Mouse (Mus musculus) limb, embryonic 12.5 days (tissue): ENCODE data around the gene Brpf3. TPM values are rescaled to one million over a fixed set of nuclear protein-coding genes. Genes with fewer than 3 reads are reported as not detected.
A peak's percentile ranks its signal among the peaks of the same experiment; 100 is the strongest.
"Not testable (repeated sequence)": the region's sequence is repeated elsewhere in the genome, so short reads cannot be mapped to it uniquely, and the experiment has no call there.

Source experiments
- ATAC-seq: fragments of 200-750 bp; cut with Nextera tagmentation; 2 replicates; pipeline ENCODE4 v1.8.0; 2017; ENCODE audit warnings: low read depth, moderate TSS enrichment; ENCODE audit not compliant: insufficient number of reproducible peaks, insufficient read depth, low FRiP score, low TSS enrichment
- H3K27ac ChIP-seq: fragments of 300-500 bp; sonication (generic); 2 replicates; pipeline ENCODE4 v1.5.1; 2016; ENCODE audit warnings: mild to moderate bottlenecking, moderate library complexity
- H3K27me3 ChIP-seq: fragments of 300-500 bp; sonication (generic); 2 replicates; pipeline ENCODE4 v1.6.1; 2016; ENCODE audit warnings: mild to moderate bottlenecking, moderate library complexity
- H3K36me3 ChIP-seq: fragments of 300-500 bp; sonication (generic); 2 replicates; pipeline ENCODE4 v1.6.1; 2016; ENCODE audit warnings: mild to moderate bottlenecking, moderate library complexity
- H3K4me1 ChIP-seq: fragments of 300-500 bp; sonication (generic); replicated peaks from 2 replicates; pipeline ENCODE4 v1.6.1; 2016
- H3K4me2 ChIP-seq: fragments of 300-500 bp; sonication (generic); 2 replicates; pipeline ENCODE4 v1.6.1; 2016; ENCODE audit warnings: mild to moderate bottlenecking, moderate library complexity
- H3K4me3 ChIP-seq: fragments of 300-500 bp; sonication (generic); replicated peaks from 2 replicates; pipeline ENCODE4 v1.5.1; 2016; ENCODE audit warnings: mild to moderate bottlenecking
- H3K9ac ChIP-seq: fragments of 300-500 bp; sonication (generic); replicated peaks from 2 replicates; pipeline ENCODE4 v1.6.1; 2016; ENCODE audit warnings: mild to moderate bottlenecking, moderate library complexity
- H3K9me3 ChIP-seq: fragments of 300-500 bp; sonication (generic); 2 replicates; pipeline ENCODE4 v1.6.1; 2016; ENCODE audit warnings: mild to moderate bottlenecking, moderate library complexity
- WGBS: fragments of 180-500 bp; shearing (Covaris S2); methylation state at CpG from one replicate; pipeline ENCODE4 v1.1.7; 2016; 5-methylcytosine and 5-hydroxymethylcytosine counted together
- polyA plus RNA-seq: library from polyadenylated mRNA; unstranded; fragments of >200 nt; fragmentation: Nextera tagmentation; extraction: Ambion mirVana; gene quantifications from 2 replicates; pipeline ENCODE4 v1.2.1, GENCODE M21; 2016

Gene Brpf3
- polyA plus RNA-seq, 1 experiment from 2014 or later, result 12.7 TPM

DNA sequence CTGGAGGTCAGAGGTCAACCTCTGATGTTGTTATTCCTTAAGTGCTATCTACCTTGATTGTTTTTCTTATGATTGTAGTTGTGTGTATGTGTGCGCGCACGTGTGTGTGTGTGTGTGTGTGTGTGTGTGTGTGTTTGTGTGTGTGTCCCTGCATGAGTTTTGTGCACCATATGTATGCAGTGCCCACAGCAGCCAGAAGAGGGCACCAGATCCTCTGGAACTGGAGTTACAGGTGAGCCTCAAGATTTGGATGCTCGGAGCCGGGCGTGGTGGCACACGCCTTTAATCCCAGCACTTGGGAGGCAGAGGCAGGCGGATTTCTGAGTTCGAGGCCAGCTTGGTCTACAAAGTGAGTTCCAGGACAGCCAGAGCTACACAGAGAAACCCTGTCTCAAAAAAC lies 26.6 kb upstream of the Brpf3 start:
- WGBS, result 92% methylated on average over 9 of the region's 9 CpGs
- not testable (repeated sequence) for H3K4me3 ChIP-seq, H3K4me2 ChIP-seq, ATAC-seq, H3K9me3 ChIP-seq, H3K9ac ChIP-seq, H3K27ac ChIP-seq, H3K36me3 ChIP-seq
- peaks cover 13% of the 10 kb centered on the region for H3K4me1 ChIP-seq
- peaks cover 29% of the 10 kb centered on the region for H3K27me3 ChIP-seq

DNA sequence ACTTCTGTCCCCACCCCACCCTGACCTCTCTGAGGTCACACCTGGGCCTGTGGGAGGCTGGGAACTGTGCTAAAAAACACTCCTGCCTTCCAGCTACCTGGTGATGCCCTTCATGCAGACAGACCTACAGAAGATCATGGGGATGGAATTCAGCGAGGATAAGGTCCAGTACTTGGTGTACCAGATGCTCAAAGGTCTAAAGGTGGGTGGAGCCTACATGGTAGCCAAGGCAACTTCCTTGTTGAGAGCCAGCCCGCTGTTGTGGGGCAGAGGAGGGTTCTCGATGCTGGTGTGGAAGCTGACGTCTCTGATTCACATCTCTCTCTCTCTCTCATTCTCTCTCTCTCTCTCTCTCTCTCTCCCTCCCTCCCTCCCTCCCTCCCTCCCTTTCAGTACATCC lies 25.7 kb upstream of the Brpf3 start:
- 82% methylated on average over 4 of the region's 4 CpGs for WGBS
- Histone ChIP-seq H3K36me3 (no peaks in the 10 kb centered on the region), H3K4me2 (no peak overlapping the region), H3K9ac (no peak overlapping the region), H3K27ac (no peak overlapping the region), H3K4me1 (peaks cover 5% of the 10 kb centered on the region), H3K27me3 (peaks cover 20% of the 10 kb centered on the region), H3K9me3 (no peaks in the 10 kb centered on the region), H3K4me3 (no peak overlapping the region)
- no peak for ATAC-seq

DNA sequence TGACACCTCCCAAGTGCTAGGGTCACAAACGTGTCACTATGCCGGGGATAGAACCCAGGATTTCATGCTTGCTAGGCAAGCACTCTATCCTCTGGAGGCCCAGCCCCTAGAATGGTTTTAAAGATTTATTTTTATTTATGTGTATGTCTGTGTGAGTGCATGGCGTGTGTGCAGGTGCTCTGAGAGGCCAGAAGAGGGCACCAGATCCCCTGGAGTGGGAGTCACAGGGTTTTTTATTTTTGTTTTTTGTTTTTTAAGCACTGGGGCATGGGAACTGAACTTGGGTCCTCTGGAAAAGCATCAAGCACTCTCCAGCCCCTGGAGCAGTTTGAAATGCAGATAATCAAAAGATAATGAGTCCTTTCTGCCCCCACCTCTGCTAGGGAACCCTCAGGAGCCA lies 24.1 kb upstream of the Brpf3 start:
- H3K27ac ChIP-seq, result no peak overlapping the region
- H3K4me3 ChIP-seq, result no peak overlapping the region
- H3K27me3 ChIP-seq, result peaks cover 4% of the 10 kb centered on the region; the same call in 1 of the 2 replicates
- H3K9me3 ChIP-seq, result no peaks in the 10 kb centered on the region
- H3K9ac ChIP-seq, result no peak overlapping the region
- H3K4me1 ChIP-seq, result peaks cover 4% of the 10 kb centered on the region
- ATAC-seq, result no peak
- H3K36me3 ChIP-seq, result no peaks in the 10 kb centered on the region
- WGBS, result 87% methylated on average over 3 of the region's 3 CpGs
- H3K4me2 ChIP-seq, result no peak overlapping the region

DNA sequence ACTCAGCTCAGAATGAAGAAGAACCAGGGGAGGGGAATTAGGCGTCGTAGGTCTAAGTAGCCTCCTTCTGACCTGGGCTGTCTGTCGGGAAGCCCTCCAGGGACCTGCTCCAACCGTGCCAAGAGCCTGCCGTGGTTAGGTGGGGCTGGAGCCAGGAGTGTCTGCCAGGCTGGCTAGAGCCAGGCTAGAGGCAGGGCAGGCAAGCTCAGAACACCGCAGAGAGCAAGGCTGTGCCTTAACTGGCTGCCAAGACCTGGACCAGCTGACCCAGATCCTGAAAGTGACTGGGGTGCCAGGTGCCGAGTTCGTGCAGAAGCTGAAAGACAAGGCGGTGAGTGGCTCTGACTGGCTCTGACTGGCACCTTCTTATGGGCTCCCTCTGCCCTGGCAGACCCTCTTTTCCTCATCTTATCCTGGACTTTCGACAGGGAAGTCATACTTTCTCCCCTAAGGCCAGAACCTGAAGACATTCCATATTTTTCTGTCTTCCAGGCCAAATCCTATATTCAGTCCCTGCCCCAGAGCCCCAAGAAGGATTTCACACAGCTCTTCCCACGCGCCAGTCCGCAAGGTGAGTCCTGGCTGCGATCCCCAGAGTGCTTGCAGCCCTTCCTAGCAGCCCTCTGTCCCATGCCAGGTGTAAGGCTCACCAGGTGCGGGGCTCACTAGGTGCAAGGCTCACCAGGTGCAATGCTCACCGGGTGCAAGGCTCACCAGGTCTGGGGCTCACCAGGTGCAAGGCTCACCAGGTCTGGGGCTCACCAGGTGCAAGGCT lies 23.5 kb upstream of the Brpf3 start:
- Histone ChIP-seq H3K36me3 (no peaks in the 10 kb centered on the region), H3K27me3 (no peaks in the 10 kb centered on the region), H3K9ac (no peak overlapping the region), H3K27ac (no peak overlapping the region), H3K4me1 (peaks cover 4% of the 10 kb centered on the region), H3K4me2 (no peak overlapping the region), H3K9me3 (no peaks in the 10 kb centered on the region), H3K4me3 (no peak overlapping the region)
- ATAC-seq, result no peak
- 88% methylated on average over 16 of the region's 16 CpGs for WGBS

DNA sequence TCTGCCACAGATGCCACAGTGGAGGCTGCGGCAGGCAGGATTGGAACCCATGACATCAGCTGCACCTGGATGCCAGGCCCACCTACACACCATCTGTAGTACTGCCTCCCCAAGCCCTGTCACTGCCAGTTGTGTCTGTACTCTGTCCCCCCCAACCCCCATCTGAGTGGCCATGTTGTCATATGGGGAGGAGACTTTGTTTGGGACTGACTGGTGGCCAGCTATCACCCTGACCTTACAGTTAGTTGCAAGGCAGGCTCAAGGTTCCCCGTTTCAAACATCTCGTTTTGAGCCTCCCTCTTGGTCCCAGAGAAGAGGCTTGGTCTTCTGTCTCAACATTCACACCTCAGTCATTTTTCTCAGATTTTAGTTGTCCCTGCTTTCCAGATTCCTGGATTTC lies 21.2 kb upstream of the Brpf3 start:
- H3K4me3 ChIP-seq, result no peak overlapping the region
- H3K36me3 ChIP-seq, result no peaks in the 10 kb centered on the region
- WGBS, result 89% methylated on average over 3 of the region's 3 CpGs
- ATAC-seq, result no peak
- no peaks in the 10 kb centered on the region for H3K9me3 ChIP-seq
- H3K9ac ChIP-seq, result no peak overlapping the region
- H3K27me3 ChIP-seq, result no peaks in the 10 kb centered on the region
- no peak overlapping the region for H3K4me2 ChIP-seq
- H3K27ac ChIP-seq, result no peak overlapping the region
- peaks cover 4% of the 10 kb centered on the region for H3K4me1 ChIP-seq

DNA sequence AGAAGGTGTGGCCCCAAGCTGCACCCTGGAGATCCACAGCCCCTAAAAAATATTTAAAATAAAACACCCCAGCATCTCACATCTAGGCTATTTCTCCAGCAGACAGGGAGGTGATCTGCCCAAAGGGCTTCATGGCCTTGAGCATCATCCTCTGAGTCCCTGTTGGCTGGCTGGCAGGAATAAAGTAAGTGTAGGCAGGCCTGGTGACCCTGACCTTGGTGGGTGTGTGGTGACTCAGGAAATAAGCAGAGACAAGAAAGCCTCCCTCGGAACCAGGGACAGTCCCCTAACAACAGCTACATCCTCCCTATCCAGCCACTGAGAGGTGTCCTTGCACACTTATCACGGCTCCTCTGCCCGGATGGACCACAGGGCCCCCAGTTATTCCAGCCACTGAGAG lies 20.1 kb upstream of the Brpf3 start:
- Histone ChIP-seq H3K4me1 (peaks cover 4% of the 10 kb centered on the region), H3K4me2 (no peak overlapping the region), H3K9ac (no peak overlapping the region), H3K36me3 (no peaks in the 10 kb centered on the region), H3K27ac (no peak overlapping the region), H3K4me3 (no peak overlapping the region), H3K9me3 (no peaks in the 10 kb centered on the region), H3K27me3 (no peaks in the 10 kb centered on the region)
- no peak for ATAC-seq
- WGBS, result 59% methylated on average over 3 of the region's 3 CpGs

DNA sequence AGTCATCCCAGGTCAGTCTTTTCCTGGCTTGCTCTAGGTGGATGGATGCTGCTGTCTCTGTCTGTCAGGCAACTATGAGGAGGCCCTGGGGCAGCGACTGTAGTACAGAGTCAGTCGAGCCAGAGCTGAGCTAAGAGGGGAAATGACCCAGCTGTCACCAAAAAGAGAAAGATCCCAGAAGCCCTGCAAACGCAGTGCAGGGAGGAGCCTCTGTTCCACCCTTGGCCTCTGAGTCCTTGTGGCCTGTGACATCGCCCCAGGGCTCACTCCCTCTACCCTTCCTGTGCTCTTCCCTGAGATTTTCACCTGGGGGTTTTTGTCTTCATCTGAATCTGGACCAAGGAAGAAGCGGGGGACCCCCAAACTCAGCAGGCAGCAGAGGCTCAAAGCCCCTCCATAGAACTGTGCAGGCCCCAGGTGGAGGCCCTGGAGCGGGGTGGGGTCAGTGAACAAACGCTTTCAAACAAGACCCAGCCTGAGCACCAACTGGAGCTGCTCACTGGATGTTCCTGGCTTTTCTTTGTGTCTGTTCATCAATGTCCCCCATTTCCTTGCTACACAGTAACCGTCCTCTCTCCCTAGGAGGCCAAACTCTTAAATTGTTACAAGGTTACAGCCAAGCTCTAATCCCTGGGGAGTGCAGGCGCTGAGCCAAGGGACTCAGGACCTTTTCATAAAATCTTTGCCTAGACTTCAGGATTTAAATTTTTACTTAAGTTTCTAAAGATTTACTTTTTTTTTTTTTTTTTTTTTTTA lies 19.4 kb upstream of the Brpf3 start:
- no peak overlapping the region for H3K27ac ChIP-seq

DNA sequence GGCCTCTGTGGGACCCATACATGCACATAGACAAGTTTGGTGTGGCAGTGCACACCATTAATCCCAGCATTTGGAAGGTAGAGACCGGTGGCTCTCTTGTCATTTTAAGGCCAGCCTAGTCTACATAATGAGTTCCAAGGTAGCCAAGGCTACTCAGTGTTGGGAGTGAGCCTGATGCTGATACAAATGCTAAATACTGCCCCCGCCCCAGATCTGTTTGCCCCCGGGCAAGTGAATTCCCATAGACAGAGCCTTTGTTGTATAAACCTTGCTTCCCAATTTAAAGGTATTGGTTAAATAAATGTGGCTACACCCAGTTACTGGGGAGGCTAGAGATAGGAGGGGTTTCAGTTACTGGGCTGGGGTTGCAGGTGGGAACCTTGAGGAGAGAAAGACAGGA lies 15.9 kb upstream of the Brpf3 start:
- Histone ChIP-seq H3K27me3 (no peaks in the 10 kb centered on the region), H3K27ac (no peak overlapping the region), H3K4me2 (no peak overlapping the region), H3K9ac (no peak overlapping the region), H3K9me3 (no peaks in the 10 kb centered on the region), H3K4me3 (no peak overlapping the region), H3K36me3 (no peaks in the 10 kb centered on the region), H3K4me1 (peaks cover 4% of the 10 kb centered on the region)
- ATAC-seq, result no peak
- WGBS, result 87% methylated on average over 3 of the region's 3 CpGs

More for the DNA sequence above, 19.4 kb upstream of the Brpf3 start:
- ATAC-seq, result no peak
- H3K9ac ChIP-seq, result no peak overlapping the region
- peaks cover 4% of the 10 kb centered on the region for H3K4me1 ChIP-seq
- 44% methylated on average over 9 of the region's 9 CpGs for WGBS
- no peaks in the 10 kb centered on the region for H3K9me3 ChIP-seq
- H3K4me3 ChIP-seq, result no peak overlapping the region
- no peak overlapping the region for H3K4me2 ChIP-seq
- no peaks in the 10 kb centered on the region for H3K27me3 ChIP-seq
- no peaks in the 10 kb centered on the region for H3K36me3 ChIP-seq

DNA sequence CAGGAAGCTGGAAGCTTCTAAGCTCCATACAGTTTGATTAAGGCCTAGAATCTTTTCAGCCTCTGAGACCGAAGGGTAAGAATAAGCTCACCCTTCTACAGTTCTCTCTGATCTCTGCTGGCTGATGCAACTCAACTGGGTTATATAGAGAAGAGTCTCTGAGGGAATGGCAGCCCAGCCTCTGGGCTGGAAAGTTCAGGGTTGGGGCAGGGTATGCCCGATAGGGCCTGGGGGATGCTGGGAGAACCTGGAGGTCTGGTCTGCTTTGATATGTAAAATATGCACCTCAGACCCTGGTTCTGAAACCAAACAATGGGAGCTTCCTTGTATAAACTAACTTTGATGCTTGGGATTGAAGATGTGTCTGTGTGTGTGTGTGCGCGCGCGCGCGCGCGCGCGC lies 13.4 kb upstream of the Brpf3 start:
- no peak overlapping the region for H3K9ac ChIP-seq
- no peaks in the 10 kb centered on the region for H3K36me3 ChIP-seq
- H3K4me3 ChIP-seq, result no peak overlapping the region
- H3K4me2 ChIP-seq, result no peak overlapping the region
- ATAC-seq, result no peak
- H3K27ac ChIP-seq, result no peak overlapping the region
- 96% methylated on average over 12 of the region's 12 CpGs for WGBS
- no peaks in the 10 kb centered on the region for H3K27me3 ChIP-seq
- H3K9me3 ChIP-seq, result no peaks in the 10 kb centered on the region
- H3K4me1 ChIP-seq, result no peaks in the 10 kb centered on the region

DNA sequence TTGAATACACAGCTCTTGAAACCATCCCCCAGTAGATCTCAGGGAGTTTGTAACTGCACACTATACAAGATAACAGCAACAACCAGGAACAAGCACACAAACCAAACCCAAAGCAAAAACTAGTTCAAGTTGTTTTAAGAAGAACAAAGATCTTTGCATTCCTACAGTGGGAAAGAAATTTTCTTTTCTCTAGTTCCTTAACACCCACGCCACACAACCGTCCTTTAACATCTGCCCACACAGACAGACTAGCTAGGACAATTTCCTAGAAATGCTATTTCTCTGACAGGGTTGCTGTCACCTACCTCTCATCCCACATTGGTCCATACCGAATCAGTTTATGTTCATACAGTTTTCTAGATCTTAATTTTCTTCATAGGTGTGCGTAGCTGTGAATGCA lies 3.9 kb upstream of the Brpf3 start:
- Histone ChIP-seq H3K9me3 (peaks cover 8% of the 10 kb centered on the region; the same call in 1 of the 2 replicates), H3K4me2 (no peak overlapping the region), H3K9ac (no peak overlapping the region), H3K4me1 (peaks cover 14% of the 10 kb centered on the region), H3K4me3 (no peak overlapping the region), H3K36me3 (no peaks in the 10 kb centered on the region), H3K27ac (no peak overlapping the region), H3K27me3 (no peaks in the 10 kb centered on the region)
- ATAC-seq, result no peak
- 91% methylated on average over 4 of the region's 4 CpGs for WGBS

DNA sequence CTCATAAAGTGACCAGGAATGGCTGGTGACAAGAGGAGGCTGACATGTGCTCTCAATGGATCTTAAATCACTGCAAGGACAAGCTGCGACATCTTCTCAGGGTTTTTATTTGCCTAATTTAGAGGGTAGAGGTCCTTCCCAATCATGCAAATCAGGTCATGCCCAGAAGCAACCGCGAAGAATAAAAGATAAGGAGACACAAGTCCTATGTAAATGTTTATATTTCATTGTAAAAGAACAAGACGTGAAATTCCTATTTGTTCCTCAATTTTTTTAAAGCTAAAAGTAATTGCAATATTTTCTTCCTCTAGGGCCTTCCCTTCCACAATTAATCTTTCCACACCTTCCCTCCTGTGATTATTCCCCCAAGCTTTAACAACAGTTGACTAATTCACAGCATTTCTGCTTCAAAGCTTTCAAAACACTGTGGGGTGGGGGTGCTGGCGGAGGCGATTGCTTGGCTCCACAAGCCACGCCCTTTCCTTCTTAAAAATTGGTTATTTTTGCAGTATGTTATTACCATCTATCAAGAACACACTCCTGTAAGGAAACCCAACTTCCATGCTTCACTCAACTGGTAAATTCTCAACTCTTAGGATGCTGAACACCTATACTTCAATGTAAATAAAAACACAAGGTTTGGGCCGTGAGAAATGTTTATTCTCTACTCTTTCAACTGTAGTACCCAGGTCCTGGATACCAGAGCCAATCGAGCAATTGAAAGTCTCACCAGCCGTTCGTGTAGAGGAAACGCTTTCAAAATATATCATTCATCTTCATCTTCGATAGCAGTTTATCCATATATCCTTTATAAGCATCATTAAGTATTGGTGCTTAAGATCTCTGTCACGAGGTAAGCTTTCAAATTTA lies 1.4 kb upstream of the Brpf3 start:
- Histone ChIP-seq H3K9ac (peak overlapping the region; percentile 99), H3K27me3 (no peaks in the 10 kb centered on the region), H3K4me3 (peak overlapping the region; percentile 94), H3K36me3 (no peaks in the 10 kb centered on the region), H3K27ac (no peak overlapping the region), H3K4me1 (peaks cover 27% of the 10 kb centered on the region), H3K4me2 (peak overlapping the region; percentile 95), H3K9me3 (peaks cover 8% of the 10 kb centered on the region; the same call in 1 of the 2 replicates)
- ATAC-seq, result no peak
- WGBS, result 13% methylated on average over 14 of the region's 14 CpGs
